In the genomic region with DNA sequence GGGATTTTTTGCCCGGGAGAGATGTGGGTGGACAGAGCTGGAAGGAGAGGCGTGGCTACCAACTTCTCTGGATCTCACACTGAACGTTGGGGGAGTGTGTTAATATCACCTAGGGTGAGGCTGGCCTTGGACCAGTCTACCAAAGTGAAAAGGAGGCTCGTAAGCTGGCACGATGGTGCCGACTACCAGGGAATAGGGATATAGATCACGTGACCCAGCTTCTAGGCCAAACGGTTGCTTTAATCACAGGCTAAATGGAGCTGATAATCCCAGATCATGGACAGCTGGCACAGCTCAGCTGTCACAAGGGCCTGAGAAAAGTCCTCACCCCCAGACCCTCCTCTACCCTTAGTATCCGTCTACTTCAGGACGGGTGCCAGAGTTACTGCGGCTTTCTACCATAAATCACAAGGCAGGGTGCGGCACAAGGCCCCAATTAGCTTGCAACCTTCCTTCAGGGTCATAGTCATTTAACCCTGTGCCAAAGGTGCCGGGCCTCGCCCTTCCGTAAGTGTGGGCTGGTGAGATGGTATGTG, we compare ENCODE assay signal across 11 mouse cellular contexts. TPM values are rescaled to one million over a fixed set of nuclear protein-coding genes. Genes with fewer than 3 reads are reported as not detected.
DNase-seq lines count a peak whose midpoint lies in the region; ATAC-seq lines count a peak whose summit lies in the region.
"Had no signal": no experiment of that assay in that cellular context is flagged by ENCODE, and none has a peak within 500 bp of the region (broad histone marks: within the 10 kb centered on the region; RNA-seq: fewer than 3 reads in every experiment).

No protein-coding gene starts in this region.

- no peak for DNase-seq in heart, adult 11 months
- DNase-seq in R1 (ENCODE audit: low read depth, low spot score) (peak; percentile 25), liver (no peak)
- DNase-seq in kidney, adult 8-10 months: peak; percentile 48 to 61
- peak; percentile 37 for DNase-seq in lung, postnatal 10 days
- DNase-seq in forebrain, embryonic 14.5 days (ENCODE audit: low spot score): no peak
- no peak for DNase-seq in spleen, postnatal 4 days (ENCODE audit: low spot score in 2 of 2)
- DNase-seq: forebrain, postnatal 0 days; spleen, adult 18-20 months had no signal

- no peak overlapping the region for H3K4me3 ChIP-seq in heart, embryonic 13.5 days
- H3K4me3 ChIP-seq in forebrain, embryonic 14.5 days (ENCODE audit: low read depth, low read length): no peak overlapping the region
- H3K4me3 ChIP-seq: limb, embryonic 12.5 days had no signal

- no peaks in the 10 kb centered on the region for H3K27me3 ChIP-seq in heart, embryonic 13.5 days (replicated peaks)
- no peaks in the 10 kb centered on the region for H3K27me3 ChIP-seq in forebrain, embryonic 14.5 days (replicated peaks; ENCODE audit: control insufficient read depth, insufficient read depth, low read length)

- H3K9ac ChIP-seq in heart, embryonic 13.5 days: no peak overlapping the region
- no peak overlapping the region for H3K9ac ChIP-seq in forebrain, embryonic 14.5 days (ENCODE audit: low read length)
- H3K9ac ChIP-seq: forebrain, postnatal 0 days; limb, embryonic 12.5 days had no signal

- peak overlapping the region; percentile 63; the same call in 1 of the 2 replicates for H3K4me2 ChIP-seq in heart, embryonic 13.5 days
- H3K4me2 ChIP-seq in forebrain, embryonic 14.5 days (ENCODE audit: low read length): no peak overlapping the region
- H3K4me2 ChIP-seq: limb, embryonic 12.5 days had no signal

- H3K9me3 ChIP-seq in heart, embryonic 13.5 days: peaks cover 11% of the 10 kb centered on the region; the same call in 1 of the 2 replicates
- no peaks in the 10 kb centered on the region for H3K9me3 ChIP-seq in forebrain, embryonic 14.5 days (replicated peaks; ENCODE audit: control insufficient read depth, low read length)
- H3K9me3 ChIP-seq: limb, embryonic 12.5 days had no signal

- peaks cover 12% of the 10 kb centered on the region; the same call in 1 of the 2 replicates for H3K4me1 ChIP-seq in heart, embryonic 13.5 days
- H3K4me1 ChIP-seq in forebrain, embryonic 14.5 days (ENCODE audit: control insufficient read depth, insufficient read depth, low read length): no peaks in the 10 kb centered on the region
- H3K4me1 ChIP-seq: limb, embryonic 12.5 days had no signal

- no peak overlapping the region for H3K27ac ChIP-seq in heart, embryonic 13.5 days (replicated peaks)
- H3K27ac ChIP-seq in forebrain, embryonic 14.5 days (ENCODE audit: low read depth, low read length): no peak overlapping the region
- H3K27ac ChIP-seq: limb, embryonic 12.5 days had no signal

- no peak for ATAC-seq in heart, embryonic 13.5 days (ENCODE audit: extremely low read depth, insufficient number of reproducible peaks, low FRiP score, low TSS enrichment)
- no peak for ATAC-seq in forebrain, embryonic 14.5 days
- ATAC-seq: forebrain, postnatal 0 days had no signal

- no peaks in the 10 kb centered on the region for H3K36me3 ChIP-seq in heart, embryonic 13.5 days
- no peaks in the 10 kb centered on the region for H3K36me3 ChIP-seq in forebrain, embryonic 14.5 days (ENCODE audit: control insufficient read depth, insufficient read depth, low read length)
- H3K36me3 ChIP-seq: limb, embryonic 12.5 days had no signal

- 64% methylated on average over 15 of the region's 15 CpGs for WGBS in heart, embryonic 13.5 days
- 84% methylated on average over 15 of the region's 15 CpGs for WGBS in forebrain, embryonic 14.5 days

RNA-seq across cellular contexts. Expression of gene Aktip, which starts 51.1 kb away (rescaled TPM):
- polyA plus RNA-seq in heart, embryonic 13.5 days (2015; fragmentation: Nextera tagmentation; extraction: Ambion mirVana): 38.1 and 46.1 TPM in 2 replicates
- 142 and 155 TPM in 2 replicates for polyA plus RNA-seq in forebrain, embryonic 14.5 days (2014; fragmentation: Nextera tagmentation; extraction: Ambion mirVana)

Comparison
In these comparisons a context has a peak if more than half of its experiments do, and no peak if none do; other contexts are left out.
1. DNase-seq: peak in R1 (single experiment), kidney, adult 8-10 months (2 of 2) and lung, postnatal 10 days (single experiment); none in heart, adult 11 months (single experiment), forebrain, embryonic 14.5 days (single experiment), spleen, postnatal 4 days (0 of 2) and liver (single experiment).